In genomic region chr3:27467505-27468020, GRCm38 (mm10) we compare ENCODE assay signal across 10 mouse cellular contexts.
DNase-seq lines count a peak whose midpoint lies in the region; ATAC-seq and TF ChIP-seq lines count a peak whose summit lies in the region.
"Had no signal": no experiment of that assay in that cellular context is flagged by ENCODE, and none has a peak within 500 bp of the region (broad histone marks: within the 10 kb centered on the region; RNA-seq: fewer than 3 reads in every experiment).

No protein-coding gene starts in this region.

- TF ChIP-seq POLR2A in testis, adult 2 months (IDR thresholded peaks at IDR 0.05; ENCODE audit: control insufficient read depth, low read depth, low read length): no peak

- H3K27ac ChIP-seq in heart, embryonic 13.5 days (replicated peaks): peak overlapping the region; percentile 58
- no peak overlapping the region for H3K27ac ChIP-seq in heart, embryonic 11.5 days (ENCODE audit: low read depth, low read length)
- H3K27ac ChIP-seq in testis, adult 2 months (ENCODE audit: control insufficient read depth, insufficient read depth, low read depth, low read length): no peak overlapping the region
- no peak overlapping the region for H3K27ac ChIP-seq in midbrain, embryonic 14.5 days (replicated peaks; ENCODE audit: low read depth, low read length)
- H3K27ac ChIP-seq: neural tube, embryonic 12.5 days had no signal

- peaks cover 76% of the 10 kb centered on the region for H3K36me3 ChIP-seq in heart, embryonic 13.5 days
- peaks cover 14% of the 10 kb centered on the region; the same call in 1 of the 2 replicates for H3K36me3 ChIP-seq in heart, embryonic 11.5 days (ENCODE audit: control insufficient read depth, insufficient read depth, low read length)
- H3K36me3 ChIP-seq in testis, adult 2 months (ENCODE audit: control insufficient read depth, insufficient read depth, low read length): no peaks in the 10 kb centered on the region
- peaks cover 9% of the 10 kb centered on the region; the same call in 1 of the 2 replicates for H3K36me3 ChIP-seq in midbrain, embryonic 14.5 days (ENCODE audit: control insufficient read depth, insufficient read depth, low read length)

- ATAC-seq in heart, embryonic 13.5 days (ENCODE audit: extremely low read depth, insufficient number of reproducible peaks, low FRiP score, low TSS enrichment): no peak
- ATAC-seq in heart, embryonic 11.5 days (replicated peaks; ENCODE audit: insufficient number of reproducible peaks, low FRiP score, low TSS enrichment): no peak
- no peak; the same call in 1 of the 2 replicates for ATAC-seq in midbrain, embryonic 14.5 days (ENCODE audit: low FRiP score, low TSS enrichment)
- ATAC-seq: activated CD4-positive, CD25-positive, alpha-beta regulatory T cell, adult 4 months had no signal

- no peak overlapping the region for H3K9ac ChIP-seq in heart, embryonic 13.5 days
- no peak overlapping the region for H3K9ac ChIP-seq in heart, embryonic 11.5 days (ENCODE audit: low read depth, low read length)
- H3K9ac ChIP-seq in midbrain, embryonic 14.5 days (replicated peaks; ENCODE audit: low read length): no peak overlapping the region
- H3K9ac ChIP-seq: neural tube, embryonic 12.5 days had no signal

- peaks cover 62% of the 10 kb centered on the region for H3K4me1 ChIP-seq in heart, embryonic 13.5 days
- peaks cover 21% of the 10 kb centered on the region for H3K4me1 ChIP-seq in heart, embryonic 11.5 days (ENCODE audit: control insufficient read depth, insufficient read depth, low read length)
- H3K4me1 ChIP-seq in testis, adult 2 months (ENCODE audit: control insufficient read depth, insufficient read depth, low read length): no peaks in the 10 kb centered on the region
- H3K4me1 ChIP-seq in midbrain, embryonic 14.5 days (ENCODE audit: control insufficient read depth, insufficient read depth, low read length): no peaks in the 10 kb centered on the region
- H3K4me1 ChIP-seq: neural tube, embryonic 12.5 days had no signal

- no peak overlapping the region for H3K4me2 ChIP-seq in heart, embryonic 13.5 days
- no peak overlapping the region for H3K4me2 ChIP-seq in heart, embryonic 11.5 days
- H3K4me2 ChIP-seq in midbrain, embryonic 14.5 days (ENCODE audit: low read length): no peak overlapping the region
- H3K4me2 ChIP-seq: neural tube, embryonic 12.5 days had no signal

- DNase-seq in testis, postnatal 14 days (ENCODE audit: low spot score): no peak
- DNase-seq in induced T-regulatory cell, adult 2 months (ENCODE audit: low read depth): peak; percentile 54
- peak; percentile 82 for DNase-seq in thymus, postnatal 4 days
- DNase-seq in urinary bladder, postnatal 25 days (ENCODE audit: low spot score): no peak
- no peak for DNase-seq in midbrain, embryonic 14.5 days

- WGBS in heart, embryonic 13.5 days: 57% methylated on average over 11 of the region's 11 CpGs
- 61% methylated on average over 11 of the region's 11 CpGs for WGBS in heart, embryonic 11.5 days (ENCODE audit: insufficient replicate concordance)
- WGBS in midbrain, embryonic 14.5 days: 82% methylated on average over 11 of the region's 11 CpGs

- TF ChIP-seq CTCF in testis, adult 2 months (IDR thresholded peaks at IDR 0.05; ENCODE audit: control insufficient read depth, insufficient read depth, insufficient replicate concordance, low read depth, low read length): peak; percentile 50; the same call in 1 of the 2 replicates

- no peaks in the 10 kb centered on the region for H3K9me3 ChIP-seq in heart, embryonic 13.5 days
- no peaks in the 10 kb centered on the region for H3K9me3 ChIP-seq in heart, embryonic 11.5 days (replicated peaks; ENCODE audit: control insufficient read depth, low read length)
- H3K9me3 ChIP-seq in midbrain, embryonic 14.5 days (ENCODE audit: control insufficient read depth, low read length): no peaks in the 10 kb centered on the region
- H3K9me3 ChIP-seq: neural tube, embryonic 12.5 days had no signal

- no peak overlapping the region for H3K4me3 ChIP-seq in heart, embryonic 13.5 days
- no peak overlapping the region for H3K4me3 ChIP-seq in heart, embryonic 11.5 days (ENCODE audit: low read depth, low read length)
- H3K4me3 ChIP-seq in testis, adult 2 months (ENCODE audit: control insufficient read depth, low read depth, low read length): no peak overlapping the region
- no peak overlapping the region for H3K4me3 ChIP-seq in midbrain, embryonic 14.5 days (replicated peaks; ENCODE audit: low read depth, low read length)
- H3K4me3 ChIP-seq: neural tube, embryonic 12.5 days had no signal

- H3K27me3 ChIP-seq in heart, embryonic 13.5 days (replicated peaks): no peaks in the 10 kb centered on the region
- no peaks in the 10 kb centered on the region for H3K27me3 ChIP-seq in heart, embryonic 11.5 days (ENCODE audit: control insufficient read depth, insufficient read depth, low read length)
- no peaks in the 10 kb centered on the region for H3K27me3 ChIP-seq in testis, adult 2 months (ENCODE audit: control insufficient read depth, insufficient read depth, low read length)
- H3K27me3 ChIP-seq in midbrain, embryonic 14.5 days (ENCODE audit: control insufficient read depth, insufficient read depth, low read length): no peaks in the 10 kb centered on the region
- H3K27me3 ChIP-seq: neural tube, embryonic 12.5 days had no signal

Comparison
In these comparisons a context has a peak if more than half of its experiments do, and no peak if none do; other contexts are left out.
1. DNase-seq: peak in induced T-regulatory cell, adult 2 months (single experiment) and thymus, postnatal 4 days (single experiment); none in testis, postnatal 14 days (single experiment), urinary bladder, postnatal 25 days (single experiment) and midbrain, embryonic 14.5 days (single experiment).